Mouse (Mus musculus): ENCODE data around the gene Cmpk2.

Gene Cmpk2

GRCm38 (mm10) chr12:26446377-26447045, 22.5 kb upstream of the Cmpk2 start:
- H3K9me3 ChIP-seq (ENCODE audit: low read length): no peaks in the 10 kb centered on the region
- no peaks in the 10 kb centered on the region for H3K4me1 ChIP-seq (replicated peaks; ENCODE audit: low read depth, low read length)
- H3K4me3 ChIP-seq (replicated peaks; ENCODE audit: low read length): no peak overlapping the region
- no peaks in the 10 kb centered on the region for H3K36me3 ChIP-seq (ENCODE audit: insufficient read depth, low read length)
- TF ChIP-seq NANOG (IDR thresholded peaks at IDR 0.05; ENCODE audit: borderline replicate concordance, low read length) (no peak), POU5F1 (IDR thresholded peaks at IDR 0.05; ENCODE audit: borderline replicate concordance, low read length) (no peak), CTCF (conservative IDR thresholded peaks at IDR 0.05; ENCODE audit: low read length) (no peak)
- no peaks in the 10 kb centered on the region for H3K27me3 ChIP-seq (ENCODE audit: insufficient read depth, low read length)

DNA sequence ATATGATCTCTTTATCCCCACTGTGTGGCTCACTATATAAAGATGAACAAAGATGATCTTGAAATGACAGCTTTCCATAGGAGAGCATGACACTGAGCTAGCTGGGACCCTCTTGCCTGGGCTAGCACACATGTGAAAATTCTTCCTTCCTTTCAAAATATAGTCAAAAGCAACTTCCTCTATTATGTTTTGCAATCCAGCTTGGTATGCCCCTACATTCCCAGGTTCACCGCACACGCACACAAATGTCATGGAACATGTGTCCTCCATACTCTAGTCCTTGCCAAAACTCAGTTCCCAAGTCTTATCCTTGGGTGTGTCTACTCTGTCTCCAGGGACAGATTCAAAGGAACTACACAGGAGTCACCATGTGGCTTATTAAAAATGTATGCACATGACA, 19.5 kb upstream of the Cmpk2 start:
- Histone ChIP-seq H3K9me3 (ENCODE audit: low read length) (no peaks in the 10 kb centered on the region), H3K4me1 (replicated peaks; ENCODE audit: low read depth, low read length) (no peaks in the 10 kb centered on the region)
- TF ChIP-seq POU5F1 (IDR thresholded peaks at IDR 0.05; ENCODE audit: borderline replicate concordance, low read length) (no peak), CTCF (conservative IDR thresholded peaks at IDR 0.05; ENCODE audit: low read length) (no peak), NANOG (IDR thresholded peaks at IDR 0.05; ENCODE audit: borderline replicate concordance, low read length) (no peak)

GRCm38 (mm10) chr12:26451150-26451549, 17.9 kb upstream of the Cmpk2 start:
- Histone ChIP-seq H3K9me3 (ENCODE audit: low read length) (no peaks in the 10 kb centered on the region), H3K4me3 (replicated peaks; ENCODE audit: low read length) (no peak overlapping the region), H3K27me3 (ENCODE audit: insufficient read depth, low read length) (no peaks in the 10 kb centered on the region), H3K36me3 (ENCODE audit: insufficient read depth, low read length) (no peaks in the 10 kb centered on the region), H3K4me1 (replicated peaks; ENCODE audit: low read depth, low read length) (peaks cover 14% of the 10 kb centered on the region)
- no peak for TF ChIP-seq CTCF (conservative IDR thresholded peaks at IDR 0.05; ENCODE audit: low read length)
- no peak for TF ChIP-seq POU5F1 (IDR thresholded peaks at IDR 0.05; ENCODE audit: borderline replicate concordance, low read length)
- no peak for TF ChIP-seq NANOG (IDR thresholded peaks at IDR 0.05; ENCODE audit: borderline replicate concordance, low read length)

More for the DNA sequence above, 19.5 kb upstream of the Cmpk2 start:
- no peaks in the 10 kb centered on the region for H3K27me3 ChIP-seq (ENCODE audit: insufficient read depth, low read length)
- no peaks in the 10 kb centered on the region for H3K36me3 ChIP-seq (ENCODE audit: insufficient read depth, low read length)
- H3K4me3 ChIP-seq (replicated peaks; ENCODE audit: low read length): no peak overlapping the region

DNA sequence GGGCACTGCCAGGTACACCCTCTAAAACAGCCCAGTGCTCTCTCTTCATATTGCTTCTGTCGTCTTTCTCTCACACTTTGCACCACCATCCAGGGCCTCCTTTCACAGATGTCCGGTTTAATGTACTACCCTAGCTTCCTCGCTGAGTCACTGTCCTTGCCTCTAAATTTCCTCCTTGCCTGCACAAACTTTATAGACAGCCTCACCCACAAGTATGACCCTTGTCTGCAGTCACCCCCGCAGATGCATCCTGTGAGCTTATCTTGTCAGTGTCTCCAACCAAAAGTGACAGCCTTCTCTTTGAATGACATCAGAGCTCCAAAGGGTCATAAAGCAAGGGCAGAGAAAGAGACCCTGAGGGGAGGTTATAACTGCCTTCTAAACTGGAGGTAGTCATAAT, 16.1 kb upstream of the Cmpk2 start:
- TF ChIP-seq CTCF (conservative IDR thresholded peaks at IDR 0.05; ENCODE audit: low read length) (no peak), POU5F1 (IDR thresholded peaks at IDR 0.05; ENCODE audit: borderline replicate concordance, low read length) (no peak)
- Histone ChIP-seq H3K9me3 (ENCODE audit: low read length) (no peaks in the 10 kb centered on the region), H3K4me3 (replicated peaks; ENCODE audit: low read length) (no peak overlapping the region), H3K4me1 (replicated peaks; ENCODE audit: low read depth, low read length) (peaks cover 17% of the 10 kb centered on the region), H3K36me3 (ENCODE audit: insufficient read depth, low read length) (no peaks in the 10 kb centered on the region), H3K27me3 (ENCODE audit: insufficient read depth, low read length) (no peaks in the 10 kb centered on the region)

DNA sequence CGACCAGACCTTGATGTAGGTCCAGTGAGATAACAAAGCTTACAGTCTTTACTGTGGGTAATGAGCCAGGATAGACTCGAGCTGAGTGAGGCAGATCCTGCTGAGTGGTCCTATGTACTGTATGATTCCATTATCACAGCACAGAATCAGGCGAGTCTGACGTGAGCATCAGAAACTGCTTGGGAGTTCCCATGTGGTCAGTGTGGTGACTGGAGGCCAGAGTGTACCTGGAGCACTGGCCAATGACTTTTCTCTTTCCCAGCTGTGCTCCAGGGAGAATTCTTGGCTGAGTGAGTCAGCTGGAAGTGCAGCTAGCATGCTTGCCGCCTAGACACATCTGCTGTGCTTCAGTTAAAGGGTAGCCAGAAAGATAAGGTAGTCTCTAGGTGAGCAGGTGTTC, 14.3 kb upstream of the Cmpk2 start:
- TF ChIP-seq NANOG (IDR thresholded peaks at IDR 0.05; ENCODE audit: borderline replicate concordance, low read length) (no peak), CTCF (conservative IDR thresholded peaks at IDR 0.05; ENCODE audit: low read length) (no peak), POU5F1 (IDR thresholded peaks at IDR 0.05; ENCODE audit: borderline replicate concordance, low read length) (no peak)
- H3K9me3 ChIP-seq (ENCODE audit: low read length): no peaks in the 10 kb centered on the region

DNA sequence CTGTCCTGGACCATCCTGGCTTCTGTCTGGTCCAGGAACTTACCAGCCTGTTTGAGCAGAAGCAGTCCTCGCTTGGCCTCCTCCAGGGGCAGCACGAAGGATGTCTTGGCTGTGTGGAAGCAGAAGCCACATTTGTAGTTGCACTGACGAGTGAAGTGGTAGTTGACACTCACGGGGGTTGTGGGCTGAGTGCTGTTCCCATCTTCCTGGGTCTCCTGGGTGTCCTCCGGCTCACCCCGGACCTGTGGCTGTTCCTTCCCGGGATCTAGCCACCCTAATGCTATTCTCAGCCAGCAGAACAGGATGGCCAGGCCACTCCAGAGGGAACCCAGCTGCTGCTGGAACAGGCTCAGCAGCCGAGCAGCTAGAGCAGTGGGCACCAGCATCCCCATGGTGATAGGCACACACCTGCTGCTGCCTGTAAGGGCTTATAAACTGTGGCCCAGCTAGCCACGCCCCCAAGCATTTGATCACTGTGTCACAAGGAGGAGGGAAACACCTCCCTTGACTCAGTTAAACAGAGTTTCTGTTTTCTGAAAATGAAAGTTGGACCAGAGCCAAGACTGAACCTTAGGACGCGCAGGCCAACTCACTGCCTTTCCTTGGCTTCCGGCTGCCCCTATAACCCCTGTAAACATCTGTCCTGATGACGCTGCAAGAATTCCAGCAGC, 12.8 kb upstream of the Cmpk2 start, which contains the start of gene Rsad2:
Gene Rsad2 (minus strand): TSS at position 425 of the 671 bp plus-strand sequence.
- Histone ChIP-seq H3K9me3 (ENCODE audit: low read length) (no peaks in the 10 kb centered on the region), H3K4me3 (replicated peaks; ENCODE audit: low read length) (no peak within 1 kb of the TSS; the same call in 1 of the 2 replicates), H3K27me3 (ENCODE audit: insufficient read depth, low read length) (no peaks in the 10 kb centered on the region), H3K4me1 (replicated peaks; ENCODE audit: low read depth, low read length) (peaks cover 17% of the 10 kb centered on the region), H3K36me3 (ENCODE audit: insufficient read depth, low read length) (no peaks in the 10 kb centered on the region)
- no peak for TF ChIP-seq POU5F1 (IDR thresholded peaks at IDR 0.05; ENCODE audit: borderline replicate concordance, low read length)
- TF ChIP-seq CTCF (conservative IDR thresholded peaks at IDR 0.05; ENCODE audit: low read length): no peak
- no peak for TF ChIP-seq NANOG (IDR thresholded peaks at IDR 0.05; ENCODE audit: borderline replicate concordance, low read length)

More for the DNA sequence above, 14.3 kb upstream of the Cmpk2 start:
- no peaks in the 10 kb centered on the region for H3K36me3 ChIP-seq (ENCODE audit: insufficient read depth, low read length)
- no peaks in the 10 kb centered on the region for H3K27me3 ChIP-seq (ENCODE audit: insufficient read depth, low read length)
- peaks cover 17% of the 10 kb centered on the region for H3K4me1 ChIP-seq (replicated peaks; ENCODE audit: low read depth, low read length)
- no peak overlapping the region for H3K4me3 ChIP-seq (replicated peaks; ENCODE audit: low read length)

- H3K27me3 ChIP-seq (ENCODE audit: insufficient read depth, low read length): no peaks in the 10 kb centered on the region
- peaks cover 13% of the 10 kb centered on the region for H3K4me1 ChIP-seq (replicated peaks; ENCODE audit: low read depth, low read length)
- TF ChIP-seq POU5F1 (IDR thresholded peaks at IDR 0.05; ENCODE audit: borderline replicate concordance, low read length) (no peak), NANOG (IDR thresholded peaks at IDR 0.05; ENCODE audit: borderline replicate concordance, low read length) (no peak), CTCF (conservative IDR thresholded peaks at IDR 0.05; ENCODE audit: low read length) (no peak)
- H3K9me3 ChIP-seq (ENCODE audit: low read length): no peaks in the 10 kb centered on the region
- H3K36me3 ChIP-seq (ENCODE audit: insufficient read depth, low read length): no peaks in the 10 kb centered on the region
- no peak overlapping the region for H3K4me3 ChIP-seq (replicated peaks; ENCODE audit: low read length)
Observed at GRCm38 (mm10) chr12:26460091-26460490, 8.9 kb upstream of the Cmpk2 start.

DNA sequence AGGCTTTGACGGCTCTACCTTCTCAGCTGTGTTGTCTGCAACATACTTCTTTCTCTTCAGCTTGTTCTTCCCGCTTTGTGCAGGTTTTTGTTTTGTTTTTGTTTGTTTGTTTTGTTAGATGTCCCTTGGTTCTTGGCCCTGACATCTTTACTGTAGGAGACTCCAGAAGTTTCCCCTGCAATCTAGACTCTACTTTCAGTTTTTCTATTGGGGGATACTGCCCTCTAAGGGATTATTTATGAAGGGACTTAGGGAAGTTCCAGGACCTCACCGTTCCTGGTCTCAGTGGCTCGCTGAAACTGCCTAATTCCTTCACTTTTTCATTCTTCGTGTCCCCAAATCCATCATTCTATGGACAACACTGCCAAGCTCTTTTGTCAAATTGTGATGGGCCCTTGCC, 3.4 kb upstream of the Cmpk2 start:
- peaks cover 8% of the 10 kb centered on the region; the same call in 1 of the 2 replicates for H3K4me1 ChIP-seq (replicated peaks; ENCODE audit: low read depth, low read length)
- TF ChIP-seq CTCF (conservative IDR thresholded peaks at IDR 0.05; ENCODE audit: low read length) (no peak), POU5F1 (IDR thresholded peaks at IDR 0.05; ENCODE audit: borderline replicate concordance, low read length) (no peak), NANOG (IDR thresholded peaks at IDR 0.05; ENCODE audit: borderline replicate concordance, low read length) (no peak)

More for the DNA sequence above, 3.4 kb upstream of the Cmpk2 start:
- Histone ChIP-seq H3K9me3 (ENCODE audit: low read length) (no peaks in the 10 kb centered on the region), H3K36me3 (ENCODE audit: insufficient read depth, low read length) (no peaks in the 10 kb centered on the region), H3K27me3 (ENCODE audit: insufficient read depth, low read length) (peaks cover 9% of the 10 kb centered on the region), H3K4me3 (replicated peaks; ENCODE audit: low read length) (no peak overlapping the region)
